ENCODE assay signal across 9 mouse cellular contexts in genomic region chr4:135768572-135769526, GRCm38 (mm10). TPM values are rescaled to one million over a fixed set of nuclear protein-coding genes. Genes with fewer than 3 reads are reported as not detected.
DNase-seq lines count a peak whose midpoint lies in the region; ATAC-seq and TF ChIP-seq lines count a peak whose summit lies in the region.
"Had no signal": no experiment of that assay in that cellular context is flagged by ENCODE, and none has a peak within 500 bp of the region (broad histone marks: within the 10 kb centered on the region; RNA-seq: fewer than 3 reads in every experiment).

No protein-coding gene starts in this region.

- H3K27ac ChIP-seq in heart, postnatal 0 days (ENCODE audit: low read depth), result no peak overlapping the region
- H3K27ac ChIP-seq in liver, embryonic 12.5 days, result no peak overlapping the region
- H3K27ac ChIP-seq: heart, embryonic 13.5 days had no signal

- no peaks in the 10 kb centered on the region for H3K4me1 ChIP-seq in heart, postnatal 0 days (ENCODE audit: control insufficient read depth, insufficient read depth)
- H3K4me1 ChIP-seq in liver, embryonic 12.5 days, result no peaks in the 10 kb centered on the region

- TF ChIP-seq EP300 in heart, postnatal 0 days (IDR thresholded peaks at IDR 0.05; ENCODE audit: low read depth), result no peak

- no peak for ATAC-seq in heart, postnatal 0 days (ENCODE audit: insufficient read depth, low read depth)
- ATAC-seq in liver, embryonic 12.5 days, result 0 out of 2 replicates have a peak, but pooled peaks have one; percentile 33

- peak; percentile 66 for TF ChIP-seq CTCF in heart, postnatal 0 days (IDR thresholded peaks at IDR 0.05; ENCODE audit: low read depth)

- H3K27me3 ChIP-seq in heart, postnatal 0 days (ENCODE audit: control insufficient read depth, insufficient read depth, low read length), result no peaks in the 10 kb centered on the region
- H3K27me3 ChIP-seq in liver, embryonic 12.5 days (replicated peaks), result peaks cover 13% of the 10 kb centered on the region; the same call in 1 of the 2 replicates
- no peaks in the 10 kb centered on the region for H3K27me3 ChIP-seq in splenic B cell, adult 2 months (ENCODE audit: control insufficient read depth, insufficient read depth, low read length, poor library complexity, severe bottlenecking)

- H3K4me2 ChIP-seq in heart, postnatal 0 days (ENCODE audit: low read depth, low read length), result no peak overlapping the region
- H3K4me2 ChIP-seq in liver, embryonic 12.5 days, result no peak overlapping the region
- H3K4me2 ChIP-seq: heart, embryonic 13.5 days had no signal

- H3K9me3 ChIP-seq in heart, postnatal 0 days (replicated peaks; ENCODE audit: control insufficient read depth, low read length), result no peaks in the 10 kb centered on the region
- H3K9me3 ChIP-seq in liver, embryonic 12.5 days (replicated peaks), result no peaks in the 10 kb centered on the region
- H3K9me3 ChIP-seq: heart, embryonic 13.5 days had no signal

- H3K4me3 ChIP-seq in heart, postnatal 0 days (ENCODE audit: low read depth, low read length), result no peak overlapping the region
- H3K4me3 ChIP-seq in liver, embryonic 12.5 days, result no peak overlapping the region
- H3K4me3 ChIP-seq: heart, embryonic 13.5 days had no signal

- WGBS in heart, postnatal 0 days, result 56% methylated on average over 14 of the region's 14 CpGs
- WGBS in liver, embryonic 12.5 days (ENCODE audit: insufficient replicate concordance), result 51% methylated on average over 14 of the region's 14 CpGs

- no peaks in the 10 kb centered on the region for H3K36me3 ChIP-seq in heart, postnatal 0 days (replicated peaks; ENCODE audit: control insufficient read depth, insufficient read depth, low read length)
- H3K36me3 ChIP-seq in liver, embryonic 12.5 days, result no peaks in the 10 kb centered on the region
- H3K36me3 ChIP-seq in splenic B cell, adult 2 months (ENCODE audit: control insufficient read depth, insufficient read depth, low read length, poor library complexity, severe bottlenecking), result no peaks in the 10 kb centered on the region
- H3K36me3 ChIP-seq: heart, embryonic 13.5 days had no signal

- peak; percentile 43 to 77 for DNase-seq in adrenal gland, adult (ENCODE audit: inconsistent age in 2 of 2, low spot score in 1 of 2)
- no peak for DNase-seq in adrenal gland, postnatal 4 days (ENCODE audit: low spot score in 2 of 2)
- DNase-seq in ovary, postnatal 14 days (ENCODE audit: low spot score), result peak; percentile 35
- DNase-seq in ovary, postnatal 10 days (ENCODE audit: low spot score), result no peak
- peak; percentile 18 for DNase-seq in cerebellum, adult 8-10 months
- DNase-seq in heart, postnatal 0 days (ENCODE audit: low spot score), result peak; percentile 58
- peak; percentile 47 for DNase-seq in splenic B cell, adult 2 months (ENCODE audit: low read depth, low spot score)

- no peak overlapping the region for H3K9ac ChIP-seq in heart, postnatal 0 days (replicated peaks; ENCODE audit: low read depth, low read length)
- no peak overlapping the region for H3K9ac ChIP-seq in liver, embryonic 12.5 days
- H3K9ac ChIP-seq: heart, embryonic 13.5 days had no signal

RNA-seq across cellular contexts. Expression of gene Myom3, which starts 9.3 kb away (rescaled TPM):
- total RNA-seq in adrenal gland, postnatal 4 days (2021), result 1 to 10 TPM; 3.5 to 9.2 TPM
- total RNA-seq in heart, postnatal 0 days (2014; rRNA removed; ENCODE audit: low replicate concordance), result 0.12 and 0.27 TPM in 2 replicates
- 0.80 and 0.82 TPM in 2 replicates for polyA plus RNA-seq in heart, postnatal 0 days (2015; fragmentation: Nextera tagmentation; extraction: Ambion mirVana)
- 0.11 and 0.18 TPM in 2 replicates for polyA plus RNA-seq in liver, embryonic 12.5 days (2016; fragmentation: Nextera tagmentation; extraction: Ambion mirVana)

RNA-seq across cellular contexts. Expression of gene Il22ra1, which starts 40.9 kb away (rescaled TPM):
- 1 to 10 TPM; 3.7 to 3.8 TPM for total RNA-seq in adrenal gland, postnatal 4 days (2021)
- not detected in 2 replicates for total RNA-seq in heart, postnatal 0 days (2014; rRNA removed; ENCODE audit: low replicate concordance)
- not detected in 2 replicates for polyA plus RNA-seq in heart, postnatal 0 days (2015; fragmentation: Nextera tagmentation; extraction: Ambion mirVana)
- polyA plus RNA-seq in liver, embryonic 12.5 days (2016; fragmentation: Nextera tagmentation; extraction: Ambion mirVana), result 0.19 and 0.37 TPM in 2 replicates
- polyA plus RNA-seq: heart, embryonic 13.5 days had no signal

Comparison
In these comparisons a context has a peak if more than half of its experiments do, and no peak if none do; other contexts are left out.
1. DNase-seq: peak in adrenal gland, adult (2 of 2), ovary, postnatal 14 days (single experiment), cerebellum, adult 8-10 months (single experiment), heart, postnatal 0 days (single experiment) and splenic B cell, adult 2 months (single experiment); none in adrenal gland, postnatal 4 days (0 of 2) and ovary, postnatal 10 days (single experiment).